Mouse (Mus musculus): Measurements from ENCODE around the gene Rcsd1.

DNA sequence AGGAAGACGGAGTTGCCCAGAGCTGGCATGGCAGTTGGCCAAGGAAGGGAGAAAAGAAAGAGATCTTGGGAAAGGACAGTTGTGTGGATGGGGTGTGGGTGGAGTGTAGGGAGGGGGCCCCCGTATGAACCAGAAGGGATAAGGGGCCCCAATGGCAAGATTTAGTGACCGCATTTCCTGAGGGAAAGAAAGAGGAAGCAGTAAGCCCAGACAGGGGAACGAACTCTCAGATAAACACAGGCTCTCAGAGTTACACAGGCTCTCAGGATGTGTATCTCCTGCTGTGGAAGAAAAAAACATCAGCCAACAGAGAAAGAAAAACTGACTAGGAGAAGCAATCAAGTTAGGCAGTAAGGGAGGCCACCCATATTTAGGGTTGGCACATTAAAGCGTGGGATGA is 58.4 kb downstream of the Rcsd1 start:
- TF ChIP-seq MYC (IDR thresholded peaks at IDR 0.05; ENCODE audit: low read depth, low read length) (no peak), CHD2 (IDR thresholded peaks at IDR 0.05; ENCODE audit: low read length) (no peak), POLR2A (IDR thresholded peaks at IDR 0.05; ENCODE audit: low read depth, low read length) (no peak), GABPA (IDR thresholded peaks at IDR 0.05; ENCODE audit: insufficient replicate concordance, low read depth, low read length) (no peak)
